Mouse (Mus musculus) cerebellum, adult (tissue): ENCODE measurements around the gene Bmp4.

ENCODE experiments used
- ATAC-seq: cut with Nextera tagmentation; 2 replicates; pipeline ENCODE4 v1.9.2; 2017; ENCODE audit warnings: mild to moderate bottlenecking, moderate library complexity, mixed read lengths; ENCODE audit not compliant: insufficient number of reproducible peaks, low FRiP score, low TSS enrichment

The Bmp4 gene

DNA sequence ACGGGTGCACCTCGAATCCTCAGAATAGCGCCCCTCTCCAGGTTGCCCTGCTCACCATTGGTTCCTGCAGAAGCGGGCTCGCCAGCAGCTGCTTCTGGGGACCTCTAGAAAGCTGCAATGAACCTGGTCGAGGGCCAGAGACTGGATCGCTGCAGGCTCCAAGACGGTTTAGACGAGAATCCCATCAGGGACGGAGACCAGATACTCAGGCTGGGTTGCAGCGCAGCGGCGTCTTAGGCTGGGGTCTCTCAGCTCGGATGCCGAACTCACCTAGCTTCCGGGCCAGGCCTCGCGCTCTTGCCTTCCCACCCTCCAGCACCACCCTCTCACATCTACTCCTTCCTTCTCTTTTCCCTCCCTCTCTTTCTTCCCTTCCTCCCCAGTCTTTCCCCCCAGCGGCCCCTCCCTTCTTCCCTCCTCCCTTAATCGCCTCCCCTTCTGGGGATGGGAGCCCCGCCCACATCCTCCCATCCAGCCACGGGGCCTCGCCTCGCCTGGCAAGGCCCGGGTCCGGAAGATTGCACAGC is at the start of gene Bmp4:
Gene Bmp4 (minus strand): TSS at position 421 of the 527 bp plus-strand sequence.
- no peak for ATAC-seq

DNA sequence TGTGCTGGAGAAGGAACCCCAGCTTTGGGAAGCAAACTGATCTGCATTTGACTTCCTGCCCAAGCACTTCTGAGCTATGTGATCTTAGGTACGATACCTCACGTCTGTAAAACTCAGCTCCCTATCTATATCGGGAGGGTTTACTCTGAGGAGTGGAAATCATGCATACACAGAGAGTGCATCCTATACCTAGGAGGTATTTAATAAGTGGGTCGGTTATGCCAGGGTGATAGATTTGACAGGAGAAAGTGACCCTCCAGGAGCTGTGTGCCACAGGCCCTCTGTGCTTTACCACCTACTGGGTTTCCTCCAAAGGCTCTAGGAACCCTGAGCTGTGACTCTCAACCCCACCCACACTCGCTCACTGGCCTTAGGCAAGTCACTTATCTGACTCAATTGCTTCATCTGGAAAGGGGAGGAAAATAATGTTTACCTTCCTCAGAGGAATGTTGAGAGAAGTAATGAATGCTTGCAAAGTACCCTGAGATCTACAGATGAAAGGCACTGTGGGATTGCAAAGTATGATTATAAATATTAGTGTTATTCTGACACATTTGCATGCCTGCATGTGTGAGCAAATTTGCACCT is 49.1 kb upstream of the Bmp4 start:
- ATAC-seq, result no peak

DNA sequence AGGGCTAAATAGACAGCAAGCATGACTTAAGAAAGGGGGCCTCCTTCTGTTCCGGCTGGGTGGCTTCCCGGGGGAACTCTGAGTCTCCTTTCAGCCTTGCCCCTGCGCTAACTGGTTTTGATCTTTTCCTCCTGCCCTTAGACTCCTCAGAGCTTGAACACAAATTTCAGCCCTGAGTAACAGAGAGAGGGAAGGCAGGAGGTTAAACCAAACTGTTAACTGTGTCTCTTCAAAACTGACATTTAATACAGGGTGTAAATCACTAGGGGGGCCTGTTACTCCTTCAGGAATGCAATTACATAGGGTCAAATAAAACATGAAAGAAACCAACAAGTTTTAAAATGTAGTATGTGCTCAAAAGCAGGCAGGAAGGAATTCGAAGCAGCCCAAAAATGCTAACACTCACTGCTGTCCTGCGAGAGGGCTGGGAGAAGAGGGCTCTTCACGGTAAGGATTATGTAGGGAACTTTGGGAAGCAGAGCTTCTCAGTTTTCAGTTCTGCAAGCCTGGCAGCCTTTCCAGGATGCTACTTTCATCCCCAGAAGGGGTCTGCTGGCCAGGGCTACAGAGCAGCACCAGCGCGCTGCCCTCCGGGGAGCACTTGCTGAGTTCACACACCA is 46.1 kb upstream of the Bmp4 start:
- ATAC-seq, result no peak

DNA sequence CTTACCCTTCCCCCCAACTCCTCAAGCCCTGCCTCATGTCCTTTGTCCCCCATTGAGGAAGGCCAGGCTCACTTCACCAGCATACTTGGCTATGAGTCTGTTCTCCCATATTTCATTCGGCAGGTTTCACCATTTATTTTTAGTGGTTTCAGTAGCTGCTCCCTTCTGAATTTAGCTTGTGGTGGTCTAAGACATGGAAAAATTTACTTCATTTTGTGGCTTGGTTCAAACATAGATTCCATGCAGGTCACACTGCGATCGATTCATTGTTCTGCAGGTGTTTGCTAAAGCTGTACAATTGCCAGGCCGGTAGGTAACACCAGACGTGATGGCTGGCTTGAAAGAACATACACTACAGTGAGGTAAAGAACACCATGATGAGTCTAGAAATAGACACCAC is 39.8 kb upstream of the Bmp4 start:
- ATAC-seq, result no peak

DNA sequence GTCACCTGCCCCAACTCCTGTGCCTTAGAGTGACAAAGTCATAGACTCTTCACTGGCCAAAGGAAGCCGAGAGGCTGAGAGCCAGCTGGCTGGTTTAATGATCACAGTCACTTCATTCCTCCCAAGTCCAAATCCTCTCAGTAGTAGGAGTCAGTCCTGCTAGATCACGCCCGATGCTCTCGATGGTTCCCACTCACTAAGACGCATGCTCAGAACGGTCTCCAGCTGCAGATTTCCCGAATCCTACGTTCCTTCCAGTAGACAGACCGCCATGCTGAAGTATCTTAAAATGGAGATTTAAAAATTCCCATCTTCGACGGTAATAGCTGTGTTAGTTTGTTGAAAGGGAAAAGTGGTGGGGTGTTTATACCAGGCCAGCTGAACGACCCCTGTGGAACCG is 36.8 kb upstream of the Bmp4 start:
- ATAC-seq, result no peak

DNA sequence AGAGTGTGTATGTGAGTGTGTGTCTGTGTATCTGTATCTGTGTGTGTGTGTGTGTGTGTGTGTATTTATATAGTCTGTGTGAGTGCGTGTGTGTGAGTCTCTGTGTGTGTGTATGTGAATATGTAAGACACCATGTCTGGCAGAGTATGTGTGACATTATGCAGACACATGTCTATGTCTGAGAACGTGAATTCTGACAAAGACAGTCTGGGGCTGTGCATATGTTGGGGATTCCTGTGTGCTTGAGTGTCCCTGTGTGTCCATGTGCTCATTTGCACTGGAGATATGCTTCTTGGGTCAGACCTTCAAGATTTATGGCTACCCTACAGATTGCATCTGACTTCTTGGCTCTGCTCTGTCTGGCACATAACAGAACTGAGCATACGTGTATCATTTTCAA is 31.4 kb upstream of the Bmp4 start:
- ATAC-seq, result no peak

DNA sequence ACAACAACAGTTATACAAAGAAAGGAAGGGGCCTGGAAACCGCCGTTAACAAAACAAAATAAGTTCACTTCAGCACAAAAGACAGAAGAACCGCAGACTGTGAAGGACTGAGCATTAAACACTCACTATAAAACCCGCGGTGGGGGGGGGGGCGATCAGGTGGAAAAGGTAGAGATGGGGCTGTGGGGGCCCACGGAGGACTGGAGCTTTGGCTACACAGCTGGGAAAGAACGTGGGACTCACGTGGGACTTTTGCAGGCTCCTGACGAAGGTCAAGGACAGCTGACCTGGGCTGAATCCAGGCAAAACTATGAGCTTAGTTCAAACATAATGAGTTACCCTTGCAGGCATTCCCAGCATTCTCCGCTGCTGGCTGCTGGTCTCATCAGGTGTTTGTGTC is 28.8 kb upstream of the Bmp4 start:
- ATAC-seq, result no peak

DNA sequence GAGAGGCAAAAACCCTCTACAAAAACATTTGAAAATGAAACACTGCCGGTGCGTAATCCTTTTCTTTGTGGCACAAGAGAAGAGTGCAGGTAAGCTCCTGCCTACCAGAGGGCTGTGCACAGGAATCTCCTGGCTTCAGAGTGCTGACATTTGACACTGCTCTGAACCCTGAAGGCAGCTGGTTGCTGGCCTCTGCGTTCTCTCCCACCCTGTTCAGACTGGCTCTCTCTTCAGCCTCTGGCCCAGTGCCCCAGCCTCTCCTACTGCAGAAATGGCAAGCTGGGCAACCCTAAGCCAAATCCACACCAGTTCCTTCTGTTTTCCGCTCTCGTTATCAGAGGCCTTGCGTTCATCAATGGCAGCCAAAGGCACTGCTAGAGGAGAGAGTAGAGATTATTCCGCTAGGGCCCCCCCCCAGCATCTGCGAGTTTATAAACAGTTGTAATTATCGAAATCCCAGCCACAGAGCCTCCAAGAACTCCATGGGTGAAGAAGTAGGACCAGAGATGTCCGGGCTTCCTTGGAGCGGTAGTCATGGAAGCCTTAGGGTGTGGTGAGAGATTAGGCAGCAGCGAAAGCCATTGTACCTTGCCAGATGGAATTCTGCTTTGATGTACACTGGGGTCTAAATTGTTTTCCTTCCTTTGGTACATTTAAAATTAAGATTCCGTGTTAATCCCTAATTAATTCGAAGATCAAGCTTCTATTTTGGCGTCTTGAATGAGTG is 28.1 kb upstream of the Bmp4 start:
- ATAC-seq, result no peak

DNA sequence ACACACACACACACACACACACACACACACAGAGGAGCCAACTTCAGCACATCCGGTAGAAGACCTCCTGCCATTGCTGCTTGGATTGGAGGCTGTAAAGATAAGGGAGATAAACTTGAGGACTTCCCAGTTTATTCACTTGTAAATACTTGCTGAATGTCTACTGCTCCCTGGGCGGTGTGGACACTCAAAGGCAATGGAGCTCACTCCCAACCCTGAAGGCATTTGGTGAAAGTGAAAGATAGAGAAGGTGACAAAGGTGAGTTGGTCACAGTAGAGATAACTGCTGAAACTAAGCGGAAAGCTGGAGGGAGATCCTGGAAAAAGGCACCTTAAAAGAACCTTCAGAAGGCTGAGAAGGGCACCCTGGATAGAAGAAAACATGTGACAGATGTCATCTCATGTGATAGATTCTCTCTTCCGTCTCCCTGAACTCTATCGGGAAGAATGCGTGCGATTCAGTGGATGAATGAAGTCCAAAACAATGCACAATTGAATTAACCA is 22.1 kb upstream of the Bmp4 start:
- no peak for ATAC-seq

DNA sequence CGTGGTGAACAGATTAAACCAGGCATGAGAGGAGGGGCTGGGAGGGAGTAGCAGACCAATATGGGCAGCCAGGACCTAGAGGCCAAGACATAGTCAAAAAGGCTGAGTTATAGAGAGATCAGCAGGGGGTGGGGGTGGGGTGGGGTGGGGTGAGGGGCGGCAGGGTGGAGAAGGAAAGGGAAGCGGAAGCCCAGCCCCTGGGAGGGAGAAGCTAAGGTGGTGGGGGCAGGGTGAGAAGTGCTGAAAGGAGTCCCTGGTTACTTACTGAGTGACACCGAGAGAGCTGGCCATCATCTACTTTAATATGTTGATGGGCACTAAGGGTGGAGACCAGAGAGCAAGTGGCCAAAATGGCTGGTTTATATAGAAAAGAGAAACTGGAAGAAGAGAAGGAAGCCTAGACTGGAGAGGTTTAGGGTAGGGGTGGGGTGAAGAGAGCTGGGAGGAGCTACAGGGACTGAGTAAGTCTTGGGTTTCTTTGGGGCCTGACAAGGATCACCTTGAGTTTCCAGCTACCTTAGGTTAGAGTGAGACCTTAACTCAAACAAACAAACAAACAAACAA is 20.2 kb upstream of the Bmp4 start:
- ATAC-seq, result no peak

DNA sequence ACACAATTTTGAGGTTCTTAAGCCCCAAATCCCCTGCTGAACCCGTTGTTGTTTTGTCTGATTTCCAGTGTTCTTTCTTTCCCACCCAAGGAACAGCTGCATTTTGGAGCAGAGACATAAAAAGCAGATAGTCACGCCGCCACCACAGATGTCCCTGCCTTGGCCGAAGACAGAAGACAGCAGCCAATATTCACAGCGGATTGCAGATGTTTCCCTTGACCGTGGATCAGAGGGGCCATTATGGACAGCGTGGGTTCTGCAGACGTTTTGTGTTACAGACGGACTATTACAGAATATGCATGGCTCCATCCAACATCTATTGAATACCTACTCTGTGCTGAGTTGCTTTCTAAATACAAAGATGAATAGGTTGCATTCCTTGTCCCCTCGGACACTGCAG is 18.5 kb upstream of the Bmp4 start:
- ATAC-seq, result no peak

DNA sequence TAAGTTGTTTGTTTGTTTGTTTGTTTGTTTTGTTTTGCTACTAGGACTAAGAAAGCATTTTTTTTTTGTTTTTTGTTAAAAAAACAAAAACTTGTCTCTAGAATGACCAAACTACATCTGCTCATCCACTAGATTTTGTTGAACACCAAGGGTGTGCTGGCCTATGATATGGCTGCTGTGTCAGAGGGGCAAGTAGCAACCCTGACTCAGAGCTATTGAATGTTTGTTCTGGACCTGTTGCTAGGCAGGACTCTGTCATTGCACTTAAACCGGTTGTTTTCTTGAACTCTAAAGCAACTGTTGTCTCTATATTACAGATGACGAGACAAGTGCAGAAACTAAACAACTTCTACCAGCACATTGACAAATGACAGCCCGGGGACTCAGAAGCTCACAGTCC is 17.9 kb upstream of the Bmp4 start:
- no peak for ATAC-seq

DNA sequence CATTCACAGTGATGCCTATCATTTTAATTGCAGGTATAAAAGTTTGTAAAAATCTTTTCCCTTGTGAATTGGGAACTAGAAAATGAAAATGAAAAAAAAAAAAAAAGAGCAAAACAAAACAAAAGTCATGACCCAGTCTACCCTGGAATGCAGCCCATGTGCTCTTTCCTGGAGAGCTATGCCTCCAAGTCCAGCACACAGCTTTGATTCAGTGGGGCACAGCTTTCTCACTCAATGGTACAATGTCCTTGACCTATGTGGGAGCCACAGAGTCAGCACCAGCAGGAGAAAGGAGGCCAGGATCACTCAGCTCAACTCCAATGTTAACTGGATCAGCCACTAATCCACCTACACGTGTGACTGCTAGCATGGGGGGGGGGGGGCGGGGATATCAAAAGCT is 9.5 kb upstream of the Bmp4 start:
- no peak for ATAC-seq

DNA sequence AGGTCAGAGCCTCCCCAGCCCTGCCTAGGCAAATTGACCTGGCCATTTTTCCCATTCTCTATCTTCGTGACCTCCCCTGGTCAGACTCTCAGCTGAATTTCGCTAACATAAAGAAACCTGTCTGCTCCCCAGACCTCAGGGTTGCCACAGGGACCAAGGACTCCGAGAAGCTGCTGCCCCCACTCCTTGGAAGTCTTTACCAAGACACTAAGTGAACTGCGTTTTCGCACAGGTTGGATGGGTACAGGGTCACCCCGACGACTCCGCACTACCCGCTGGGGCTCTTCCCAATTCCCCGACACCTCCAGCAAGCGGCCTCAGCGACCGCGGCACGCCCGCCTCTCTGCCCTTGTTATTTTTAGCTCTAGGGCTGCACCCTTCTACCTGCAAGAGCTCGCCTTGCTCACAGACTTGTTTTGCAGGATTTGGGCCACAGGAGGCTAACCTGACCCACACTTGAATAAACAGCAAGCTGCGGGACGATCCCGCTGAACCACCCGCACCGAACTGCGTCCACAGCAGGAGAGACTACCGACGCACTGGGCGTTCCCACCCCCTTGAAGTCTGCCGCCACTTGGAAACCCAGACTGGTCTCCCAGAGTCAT is 7.7 kb upstream of the Bmp4 start:
- ATAC-seq, result 0 out of 2 replicates have a peak, but pooled peaks have one; percentile 4

DNA sequence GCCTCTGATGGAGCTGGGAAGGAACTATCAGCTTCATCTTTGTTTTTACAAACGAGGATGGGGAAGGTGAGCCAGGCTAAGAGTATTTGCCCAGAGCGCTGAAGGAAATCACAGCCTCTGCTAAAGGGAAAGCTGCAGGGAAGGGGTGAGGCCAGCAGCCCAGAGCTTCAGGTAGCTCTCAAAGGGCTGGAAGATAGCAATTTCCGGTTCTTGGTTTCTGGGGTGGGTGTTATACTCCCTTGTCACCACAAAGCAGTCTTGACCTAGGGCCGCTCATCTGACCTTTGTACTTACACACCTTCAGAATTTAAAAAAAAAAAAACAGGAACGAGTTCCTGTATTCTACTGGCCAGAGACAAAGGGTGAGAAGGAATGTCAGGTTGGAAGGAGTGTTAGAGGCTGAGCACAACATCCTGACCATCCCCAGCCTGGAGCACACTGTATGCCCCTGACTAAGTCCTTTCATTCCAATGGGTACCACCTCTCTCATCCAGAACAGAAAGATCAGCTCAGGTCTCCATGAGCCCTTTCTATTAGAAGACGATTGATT is 1.2 kb upstream of the Bmp4 start:
- no peak for ATAC-seq

DNA sequence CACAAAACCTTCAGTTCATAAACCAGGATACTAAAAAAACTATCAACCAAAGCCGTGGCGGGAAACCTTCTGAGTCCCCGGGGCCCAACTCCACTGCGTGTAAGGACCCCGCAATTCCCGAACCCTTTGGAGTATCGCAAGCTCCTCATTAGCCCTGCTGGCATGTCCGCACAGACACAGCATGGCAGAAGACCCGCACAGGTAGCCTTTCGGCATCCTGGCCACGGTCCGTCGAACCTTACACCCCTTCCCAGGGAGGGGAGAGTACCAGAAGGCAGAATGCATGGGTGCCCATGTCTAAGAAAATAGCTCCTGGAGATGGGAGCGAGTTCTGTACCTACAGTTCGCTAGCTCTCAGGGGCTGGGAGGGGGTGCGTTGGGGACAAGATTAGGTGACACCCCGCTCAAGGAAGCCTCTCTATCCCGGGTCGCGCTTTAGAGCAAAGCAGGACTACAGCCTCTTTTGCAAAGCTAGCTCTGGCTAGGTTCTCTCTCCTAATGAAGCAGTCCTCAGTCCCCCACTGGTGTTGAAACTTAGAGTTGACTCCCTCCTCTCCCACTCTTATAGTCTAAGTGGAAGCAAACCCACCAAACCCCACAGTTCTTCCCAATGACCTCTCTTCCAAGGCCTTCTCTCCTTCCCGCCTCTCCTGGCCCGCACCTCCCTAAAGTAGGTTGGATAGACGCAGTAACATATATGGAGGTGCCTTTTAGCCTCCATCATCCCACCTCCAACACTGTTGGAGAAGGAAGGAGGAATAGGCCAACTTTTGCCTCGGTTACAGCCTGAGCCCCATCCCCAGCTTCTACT is 826 bp downstream of the Bmp4 start:
- ATAC-seq, result no peak

DNA sequence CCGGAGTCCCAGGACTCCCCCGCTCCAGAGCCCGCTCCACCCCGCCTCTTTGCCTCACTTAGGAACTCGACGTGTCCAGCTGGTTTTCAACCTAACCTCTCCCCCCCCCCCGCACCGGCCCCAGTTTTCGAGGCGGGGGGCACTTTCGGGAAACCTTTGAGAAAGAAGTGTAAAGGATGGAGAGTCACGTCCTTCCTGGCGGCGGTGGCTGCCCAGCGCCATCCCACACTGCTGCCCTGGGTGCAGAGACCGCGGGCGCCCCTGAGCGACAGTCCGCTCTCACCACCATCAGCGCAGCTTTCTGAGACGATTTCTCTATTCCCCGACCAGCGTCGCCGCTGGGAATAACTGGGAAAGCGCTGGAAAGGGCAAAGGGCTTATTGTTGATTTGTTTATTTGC is 1.8 kb downstream of the Bmp4 start:
- no peak for ATAC-seq

DNA sequence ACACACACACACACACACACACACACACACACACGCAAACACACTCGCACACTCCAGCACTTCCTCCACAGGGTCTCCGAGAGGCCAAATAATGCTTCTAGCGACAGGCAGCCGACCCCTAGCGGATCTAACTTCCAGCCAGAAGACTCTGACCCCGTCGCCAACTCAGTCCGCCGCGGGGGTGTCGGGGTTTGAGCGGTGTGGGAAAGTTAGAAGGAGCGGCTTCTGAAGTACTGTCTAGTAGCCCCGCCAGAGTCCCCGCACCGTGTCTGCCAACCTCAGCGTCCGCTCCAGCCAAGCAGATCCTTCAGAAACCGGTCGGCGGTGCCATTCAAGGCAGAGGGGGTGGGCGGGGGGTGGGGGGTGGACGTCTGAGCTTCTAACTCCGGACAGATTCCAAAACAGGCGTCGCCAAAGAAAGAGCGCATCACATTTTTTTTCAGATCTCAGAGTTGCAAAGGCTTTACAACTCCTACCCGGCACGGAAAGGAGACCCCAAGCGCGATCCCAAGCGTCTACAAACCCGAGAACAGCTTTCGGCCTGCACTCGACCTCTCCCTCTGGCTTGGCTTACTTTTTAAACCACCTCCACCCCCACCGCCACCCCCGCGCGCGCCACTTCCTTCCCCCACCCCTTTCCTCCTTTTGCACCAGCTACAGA is 2.5 kb downstream of the Bmp4 start:
- ATAC-seq, result no peak

DNA sequence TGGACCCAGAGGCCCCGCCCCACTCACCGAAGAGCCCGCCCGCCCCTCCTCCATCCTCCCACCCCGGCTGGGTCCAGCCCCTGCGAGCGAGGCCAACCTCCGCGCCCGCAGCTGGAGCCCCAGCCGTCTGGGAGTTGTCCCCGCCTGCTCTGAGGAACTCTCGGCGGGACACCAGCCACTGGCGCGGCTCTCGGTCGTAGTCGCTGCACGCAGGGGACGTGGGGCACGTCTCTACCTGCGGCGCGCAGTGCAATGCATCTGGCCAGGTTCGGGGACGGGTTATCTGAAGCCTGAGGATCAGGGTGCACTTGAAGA is 3.2 kb downstream of the Bmp4 start:
- ATAC-seq, result no peak
